Mouse (Mus musculus): Measurements from ENCODE around the gene Cpm. TPM values are rescaled to one million over a fixed set of nuclear protein-coding genes. Genes with fewer than 3 reads are reported as not detected.

The Cpm gene
- polyA plus RNA-seq, 2 experiments, result 3.9 to 9.1 TPM

DNA sequence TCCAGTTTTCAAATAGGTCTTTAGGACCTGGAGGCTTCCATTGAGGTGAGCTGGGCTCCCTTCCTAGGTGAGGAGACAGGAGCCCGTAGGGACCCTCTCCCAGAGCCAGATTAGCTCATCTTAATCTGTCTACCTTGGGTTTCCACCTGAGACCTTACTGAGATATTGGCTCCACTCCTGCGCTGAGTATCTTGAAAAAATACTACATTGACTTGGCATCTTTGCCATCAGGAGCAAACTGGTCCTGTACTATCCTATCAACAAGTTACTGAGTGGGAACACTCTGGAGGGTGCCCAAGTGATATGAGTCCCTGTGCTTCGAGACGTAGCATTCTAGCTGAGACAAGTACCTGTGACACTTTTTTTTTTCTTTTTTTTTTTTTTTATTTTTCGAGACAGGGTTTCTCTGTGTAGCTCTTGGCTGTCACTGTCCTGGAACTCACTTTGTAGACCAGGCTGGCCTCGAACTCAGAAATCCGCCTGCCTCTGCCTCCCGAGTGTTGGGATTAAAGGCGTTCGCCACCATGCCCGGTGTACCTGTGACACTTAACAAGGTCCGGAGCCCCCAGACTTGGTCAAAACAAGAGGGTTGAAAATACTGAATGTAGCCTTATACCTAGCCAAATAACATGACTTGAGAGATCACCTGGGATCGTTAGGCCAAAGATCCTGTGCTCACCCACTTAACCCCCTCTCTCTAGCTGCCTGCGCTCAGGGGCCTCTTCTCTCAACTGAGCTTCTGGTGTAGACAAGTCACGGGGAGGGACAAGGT, 13.4 kb downstream of the Cpm start:
- Histone ChIP-seq H3K4me2 (ENCODE audit: low read depth) (no peak overlapping the region), H3K4me3 (ENCODE audit: insufficient read depth in 1 of 2, low read depth in 2 of 2, low read length in 2 of 2) (no peak overlapping the region), H3K27me3 (ENCODE audit: control insufficient read depth, insufficient read depth, low read length) (no peaks in the 10 kb centered on the region), H3K9ac (replicated peaks) (no peak overlapping the region), H3K27ac (no peak overlapping the region), H3K9me3 (ENCODE audit: control insufficient read depth, low read length) (no peaks in the 10 kb centered on the region), H3K4me1 (replicated peaks; ENCODE audit: control insufficient read depth in 2 of 2, insufficient read depth in 2 of 2, low read length in 1 of 2) (no peaks in the 10 kb centered on the region; a peak in 1 of 4 replicates), H3K36me3 (replicated peaks; ENCODE audit: control insufficient read depth, insufficient read depth, low read depth) (no peaks in the 10 kb centered on the region)
- 75% methylated on average over 15 of the region's 15 CpGs for WGBS (ENCODE audit: insufficient replicate concordance)
- DNase-seq (ENCODE audit: low read depth in 3 of 3, low spot score in 3 of 3) (no peak), ATAC-seq (ENCODE audit: insufficient read depth) (no peak)
- no peak for TF ChIP-seq CTCF (IDR thresholded peaks at IDR 0.05; ENCODE audit: low read depth)

DNA sequence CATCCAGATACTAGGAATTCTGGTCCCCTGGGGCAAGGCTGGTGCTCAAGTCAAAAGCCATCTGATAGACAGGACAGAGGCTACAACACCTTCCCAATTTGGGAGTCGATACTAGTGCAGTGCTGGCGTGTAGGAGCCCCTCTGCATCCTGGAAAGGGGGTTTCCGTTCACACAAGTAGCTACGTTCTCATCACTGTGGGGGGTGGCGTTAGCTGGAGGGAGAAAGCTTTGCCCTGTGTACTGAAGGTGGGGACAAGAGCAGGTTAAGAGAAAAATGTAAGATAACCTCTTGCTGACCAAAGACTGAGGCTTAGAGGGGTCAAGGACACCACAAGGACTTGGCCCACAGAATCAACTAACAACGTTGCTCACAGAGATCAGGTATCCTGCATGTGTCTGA, 14.0 kb downstream of the Cpm start:
- TF ChIP-seq CTCF (IDR thresholded peaks at IDR 0.05; ENCODE audit: low read depth) (no peak), EP300 (IDR thresholded peaks at IDR 0.05; ENCODE audit: low read depth) (no peak)
- Histone ChIP-seq H3K36me3 (replicated peaks; ENCODE audit: control insufficient read depth, insufficient read depth, low read depth) (no peaks in the 10 kb centered on the region), H3K27ac (no peak overlapping the region), H3K27me3 (ENCODE audit: control insufficient read depth, insufficient read depth, low read length) (no peaks in the 10 kb centered on the region), H3K4me2 (ENCODE audit: low read depth) (no peak overlapping the region), H3K9ac (replicated peaks) (no peak overlapping the region), H3K4me1 (replicated peaks; ENCODE audit: control insufficient read depth in 2 of 2, insufficient read depth in 2 of 2, low read length in 1 of 2) (no peaks in the 10 kb centered on the region; a peak in 1 of 4 replicates), H3K4me3 (ENCODE audit: insufficient read depth in 1 of 2, low read depth in 2 of 2, low read length in 2 of 2) (no peak overlapping the region), H3K9me3 (ENCODE audit: control insufficient read depth, low read length) (no peaks in the 10 kb centered on the region)
- WGBS (ENCODE audit: insufficient replicate concordance), result 67% methylated on average over 6 of the region's 6 CpGs
- ATAC-seq (ENCODE audit: insufficient read depth) (no peak), DNase-seq (ENCODE audit: low read depth in 3 of 3, low spot score in 3 of 3) (no peak)

DNA sequence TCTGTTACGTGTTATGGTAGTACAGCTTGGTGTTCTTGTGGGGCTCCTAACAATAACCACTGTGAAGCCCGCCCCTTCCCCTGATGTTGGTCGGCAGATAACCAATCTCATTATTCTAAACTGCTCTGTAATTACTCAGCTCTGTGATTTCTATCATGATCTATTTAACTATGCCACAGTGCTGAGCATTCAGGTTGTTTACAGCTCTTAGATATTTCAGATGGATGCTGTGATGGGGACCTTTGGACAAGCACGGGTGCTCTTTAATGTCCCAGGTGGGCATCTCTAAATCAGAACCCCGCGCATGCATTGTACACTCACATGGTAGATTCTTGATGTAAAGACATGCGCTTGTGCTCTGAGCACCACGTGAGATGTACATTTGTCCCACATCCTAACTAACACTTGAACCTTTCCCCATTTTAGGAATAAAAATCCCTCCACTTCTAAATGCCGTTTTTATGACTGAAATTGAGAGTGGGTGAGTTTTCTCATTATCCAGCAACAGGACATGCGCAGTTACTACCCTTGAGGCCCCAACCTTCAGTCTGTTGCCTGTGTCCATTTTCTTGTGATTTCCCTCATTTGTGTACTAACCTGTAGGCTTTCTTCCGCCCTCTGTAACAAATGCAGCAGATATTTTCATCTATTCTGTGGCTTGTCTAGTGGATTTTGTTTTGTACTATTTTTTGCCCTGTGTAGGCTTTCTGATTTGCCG, 14.6 kb downstream of the Cpm start:
- no peak for ATAC-seq (ENCODE audit: insufficient read depth)
- TF ChIP-seq EP300 (IDR thresholded peaks at IDR 0.05; ENCODE audit: low read depth) (no peak), CTCF (IDR thresholded peaks at IDR 0.05; ENCODE audit: low read depth) (no peak)
- WGBS (ENCODE audit: insufficient replicate concordance), result 67% methylated on average over 12 of the region's 12 CpGs

DNA sequence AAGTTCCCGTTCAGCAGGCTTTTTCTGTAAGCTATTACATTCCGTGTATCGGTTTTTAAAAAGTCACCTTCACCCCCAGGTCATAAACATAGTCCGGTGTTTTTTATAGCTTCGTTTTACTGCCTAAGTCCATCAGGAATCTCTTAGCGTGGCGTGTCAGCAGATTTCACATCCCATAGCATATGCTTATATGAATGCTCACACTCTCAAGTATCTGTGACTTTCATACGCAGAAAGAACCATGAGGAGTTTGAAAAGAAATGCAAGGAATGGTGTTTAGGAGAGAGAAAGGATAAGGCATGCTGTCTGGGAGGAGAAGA, 15.1 kb downstream of the Cpm start:
- no peak overlapping the region for H3K27ac ChIP-seq
- no peak overlapping the region for H3K9ac ChIP-seq (replicated peaks)
- no peak for ATAC-seq (ENCODE audit: insufficient read depth)
- H3K4me1 ChIP-seq (replicated peaks; ENCODE audit: control insufficient read depth in 2 of 2, insufficient read depth in 2 of 2, low read length in 1 of 2), result no peaks in the 10 kb centered on the region; a peak in 1 of 4 replicates
- H3K9me3 ChIP-seq (ENCODE audit: control insufficient read depth, low read length), result no peaks in the 10 kb centered on the region
- no peak overlapping the region for H3K4me3 ChIP-seq (ENCODE audit: insufficient read depth in 1 of 2, low read depth in 2 of 2, low read length in 2 of 2)
- H3K27me3 ChIP-seq (ENCODE audit: control insufficient read depth, insufficient read depth, low read length), result no peaks in the 10 kb centered on the region
- TF ChIP-seq EP300 (IDR thresholded peaks at IDR 0.05; ENCODE audit: low read depth) (no peak), CTCF (IDR thresholded peaks at IDR 0.05; ENCODE audit: low read depth) (no peak)
- 74% methylated on average over 8 of the region's 8 CpGs for WGBS (ENCODE audit: insufficient replicate concordance)
- no peaks in the 10 kb centered on the region for H3K36me3 ChIP-seq (replicated peaks; ENCODE audit: control insufficient read depth, insufficient read depth, low read depth)
- no peak for DNase-seq (ENCODE audit: low read depth in 3 of 3, low spot score in 3 of 3)
- H3K4me2 ChIP-seq (ENCODE audit: low read depth), result no peak overlapping the region

More for the DNA sequence above, 14.6 kb downstream of the Cpm start:
- no peaks in the 10 kb centered on the region for H3K36me3 ChIP-seq (replicated peaks; ENCODE audit: control insufficient read depth, insufficient read depth, low read depth)
- no peak overlapping the region for H3K27ac ChIP-seq
- H3K4me2 ChIP-seq (ENCODE audit: low read depth), result no peak overlapping the region
- H3K9me3 ChIP-seq (ENCODE audit: control insufficient read depth, low read length), result no peaks in the 10 kb centered on the region
- no peak for DNase-seq (ENCODE audit: low read depth in 3 of 3, low spot score in 3 of 3)
- H3K4me1 ChIP-seq (replicated peaks; ENCODE audit: control insufficient read depth in 2 of 2, insufficient read depth in 2 of 2, low read length in 1 of 2), result no peaks in the 10 kb centered on the region; a peak in 1 of 4 replicates
- no peak overlapping the region for H3K9ac ChIP-seq (replicated peaks)
- H3K4me3 ChIP-seq (ENCODE audit: insufficient read depth in 1 of 2, low read depth in 2 of 2, low read length in 2 of 2), result no peak overlapping the region
- H3K27me3 ChIP-seq (ENCODE audit: control insufficient read depth, insufficient read depth, low read length), result no peaks in the 10 kb centered on the region

DNA sequence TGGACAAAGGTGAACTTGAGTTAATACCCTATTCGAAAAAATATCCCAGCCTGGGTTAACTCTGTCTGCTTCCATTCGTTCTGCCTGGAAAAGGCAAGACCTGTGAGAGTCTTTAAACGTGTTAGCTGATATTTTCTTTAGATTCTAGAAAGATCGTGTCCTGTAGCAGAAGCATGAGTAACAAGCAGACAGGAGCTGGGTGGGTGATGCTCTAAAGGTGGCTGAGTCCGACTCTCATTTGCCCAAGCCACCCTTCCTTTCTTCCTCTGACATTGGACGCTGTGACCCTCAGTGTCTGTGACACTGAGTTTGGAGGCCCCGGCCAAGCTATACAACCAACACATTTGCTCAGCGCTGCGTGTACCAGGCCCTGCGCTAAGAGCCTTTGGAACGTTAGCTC, 15.5 kb downstream of the Cpm start:
- TF ChIP-seq CTCF (IDR thresholded peaks at IDR 0.05; ENCODE audit: low read depth) (no peak), EP300 (IDR thresholded peaks at IDR 0.05; ENCODE audit: low read depth) (no peak)
- Histone ChIP-seq H3K27ac (no peak overlapping the region), H3K4me2 (ENCODE audit: low read depth) (no peak overlapping the region), H3K4me1 (replicated peaks; ENCODE audit: control insufficient read depth in 2 of 2, insufficient read depth in 2 of 2, low read length in 1 of 2) (no peaks in the 10 kb centered on the region; a peak in 1 of 4 replicates), H3K36me3 (replicated peaks; ENCODE audit: control insufficient read depth, insufficient read depth, low read depth) (no peaks in the 10 kb centered on the region), H3K9ac (replicated peaks) (no peak overlapping the region), H3K27me3 (ENCODE audit: control insufficient read depth, insufficient read depth, low read length) (no peaks in the 10 kb centered on the region), H3K4me3 (ENCODE audit: insufficient read depth in 1 of 2, low read depth in 2 of 2, low read length in 2 of 2) (no peak overlapping the region), H3K9me3 (ENCODE audit: control insufficient read depth, low read length) (no peaks in the 10 kb centered on the region)
- ATAC-seq (ENCODE audit: insufficient read depth), result no peak
- DNase-seq (ENCODE audit: low read depth in 3 of 3, low spot score in 3 of 3), result no peak
- WGBS (ENCODE audit: insufficient replicate concordance), result 69% methylated on average over 11 of the region's 11 CpGs

Measured in liver, embryonic 14.5 days (tissue).